Mouse (Mus musculus) ES-E14 (cell line): Measurements from ENCODE around the gene Atoh8. TPM values are rescaled to one million over a fixed set of nuclear protein-coding genes. Genes with fewer than 3 reads are reported as not detected.

Experiments used
- DNase-seq: peaks from one replicate; pipeline ENCODE4 v3.0.0-alpha.2; 2013; ENCODE audit warnings: low read depth, low spot score
- H3K27ac ChIP-seq: 2 replicates; pipeline ENCODE4 v1.5.1; 2012; ENCODE audit warnings: low read depth, mild to moderate bottlenecking, low read length, moderate library complexity, mixed read lengths; ENCODE audit not compliant: poor library complexity, insufficient read depth, severe bottlenecking
- H3K36me3 ChIP-seq: 2 replicates; pipeline ENCODE4 v1.6.1; 2012; ENCODE audit warnings: mild to moderate bottlenecking, low read length, moderate library complexity, mixed read lengths; ENCODE audit not compliant: control insufficient read depth, poor library complexity, insufficient read depth, severe bottlenecking
- H3K4me1 ChIP-seq, 2 experiments: fragments of 150-350 bp in 1 of 2; sonication (generic) in 1 of 2; 2 replicates each; pipeline ENCODE4 v1.6.1; 2012; ENCODE audit warnings: low read length in 2 of 2, mild to moderate bottlenecking in 1 of 2, mixed read lengths in 1 of 2; ENCODE audit not compliant: control insufficient read depth in 2 of 2, insufficient read depth in 2 of 2, poor library complexity in 1 of 2
- H3K4me3 ChIP-seq, 2 experiments: fragments of 150-350 bp in 1 of 2; sonication (generic) in 1 of 2; 2 replicates each; pipeline ENCODE4 v1.5.1; 2012; ENCODE audit warnings: low read length in 2 of 2, low read depth in 1 of 2, mild to moderate bottlenecking in 1 of 2, mixed read lengths in 1 of 2; ENCODE audit not compliant: insufficient read depth in 1 of 2, poor library complexity in 1 of 2, severe bottlenecking in 1 of 2
- H3K9ac ChIP-seq: 2 replicates; pipeline ENCODE4 v1.6.1; 2012; ENCODE audit warnings: low read depth, mild to moderate bottlenecking, low read length, mixed read lengths; ENCODE audit not compliant: poor library complexity, insufficient read depth, severe bottlenecking
- H3K9me3 ChIP-seq: fragments of 150-350 bp; sonication (generic); 2 replicates; pipeline ENCODE4 v1.6.1; 2012; ENCODE audit warnings: low read depth, mild to moderate bottlenecking, low read length; ENCODE audit not compliant: control insufficient read depth, insufficient read depth
- CHD2 ChIP-seq: IDR thresholded peaks from 2 replicates; pipeline ENCODE4 v1.6.1; 2014; ENCODE audit warnings: mild to moderate bottlenecking, low read depth, low read length, inconsistent platforms
- HCFC1 ChIP-seq: IDR thresholded peaks from 2 replicates; pipeline ENCODE4 v1.6.1; 2012; ENCODE audit warnings: low read length, inconsistent platforms, borderline replicate concordance; ENCODE audit not compliant: insufficient read depth
- MAFK ChIP-seq: IDR thresholded peaks from 2 replicates; pipeline ENCODE4 v1.6.1; 2014; ENCODE audit warnings: mild to moderate bottlenecking, low read depth, low read length, inconsistent platforms; ENCODE audit not compliant: insufficient read depth
- ZC3H11A ChIP-seq: IDR thresholded peaks from 2 replicates; pipeline ENCODE4 v1.6.1; 2012; ENCODE audit warnings: low read depth, mild to moderate bottlenecking, inconsistent platforms, low read length, borderline replicate concordance
- ZNF384 ChIP-seq: IDR thresholded peaks from 2 replicates; pipeline ENCODE4 v1.6.1; 2012; ENCODE audit warnings: low read depth, low read length, inconsistent platforms
- in situ Hi-C, 2 experiments: fragments of 600-800 bp; cut with MboI; formaldehyde crosslinking; loops; one replicate each; pipeline ENCODE4 v1.15.1; 2025; ENCODE audit warnings: low sequenced_read_pairs in 2 of 2, inconsistent platforms in 1 of 2; ENCODE audit not compliant: unreplicated experiment in 2 of 2
- total RNA-seq: library from RNA; depleted of rRNA; stranded (reverse); fragments of 300-350 nt; gene quantifications from 2 replicates; pipeline ENCODE4 v1.2.3, GENCODE M21; 2012

Gene Atoh8
- total RNA-seq, 1 experiment = 1.0 TPM

DNA sequence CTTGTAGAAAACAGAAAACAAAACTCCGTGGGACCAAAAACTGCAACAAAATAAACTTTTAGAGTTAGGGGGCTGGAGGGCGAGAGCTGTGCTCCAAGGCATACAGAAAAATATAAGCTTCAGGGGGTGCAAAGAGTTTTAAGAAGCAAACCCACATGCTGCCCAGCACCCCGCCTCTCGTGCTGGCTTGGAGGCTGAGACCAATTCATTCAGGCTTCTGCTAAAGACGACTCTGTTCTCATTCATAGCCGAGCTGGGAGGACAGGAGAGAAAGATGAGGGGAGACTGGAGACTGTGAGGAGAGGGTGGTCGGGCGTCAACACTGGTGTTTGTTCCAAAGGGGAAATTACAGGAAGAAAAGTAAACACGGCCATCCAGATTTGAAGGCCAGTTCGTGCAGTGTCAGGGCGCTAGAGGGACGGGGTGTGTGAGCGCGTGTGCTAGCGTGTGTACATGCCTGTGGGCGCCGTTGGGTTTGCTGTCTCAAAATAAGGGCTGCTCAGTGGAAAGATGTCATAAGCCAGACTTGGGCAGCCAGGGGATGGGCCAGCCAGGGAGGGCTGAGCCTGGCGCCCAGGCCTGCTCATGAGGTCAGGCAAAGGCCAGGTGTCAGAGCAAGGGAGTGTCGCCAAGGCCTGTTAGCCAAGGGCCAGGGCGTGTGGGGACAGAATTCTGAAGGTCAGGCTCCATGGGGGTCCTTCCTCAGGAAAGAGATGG lies 9.3 kb upstream of the Atoh8 start:
- Histone ChIP-seq H3K36me3 (no peaks in the 10 kb centered on the region), H3K9ac (no peak overlapping the region), H3K9me3 (no peaks in the 10 kb centered on the region), H3K4me3 (no peak overlapping the region), H3K4me1 (peaks cover 2 to 3% of the 10 kb centered on the region in 2 experiments; a peak in 1 of 4 replicates), H3K27ac (no peak overlapping the region)
- TF ChIP-seq ZC3H11A (no peak), CHD2 (no peak), ZNF384 (no peak), HCFC1 (no peak), MAFK (no peak)
- in situ Hi-C loops = loop anchor here in 1 of 2 experiments (10.0 kb wide), 1 partner anchor 60 kb away; no protein-coding TSS in a partner anchor
- no peak for DNase-seq

DNA sequence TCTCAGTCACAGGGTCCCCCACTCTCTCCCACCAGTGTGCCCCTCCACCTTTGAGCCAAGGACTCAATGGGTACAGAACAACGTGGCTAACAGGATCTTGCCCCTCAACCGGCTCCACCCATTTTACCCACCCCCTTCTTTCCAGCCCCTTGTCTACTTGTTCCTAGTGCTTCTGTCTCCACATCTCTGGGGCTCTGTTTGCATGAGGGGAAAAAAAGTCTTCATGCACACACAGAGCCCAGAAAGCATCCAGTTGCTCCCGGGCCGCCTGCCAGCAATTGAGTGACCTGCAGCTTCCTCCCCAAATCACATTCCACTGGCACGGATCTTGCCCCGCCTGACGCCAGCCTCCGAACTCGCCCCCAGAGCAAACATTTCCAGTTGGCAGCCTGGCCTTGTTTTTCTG lies 8.8 kb upstream of the Atoh8 start:
- H3K9ac ChIP-seq = no peak overlapping the region
- in situ Hi-C loops = loop anchor here in 1 of 2 experiments (10.0 kb wide), 1 partner anchor 59 kb away; no protein-coding TSS in a partner anchor
- H3K9me3 ChIP-seq = no peaks in the 10 kb centered on the region
- H3K27ac ChIP-seq = no peak overlapping the region
- DNase-seq = no peak
- no peak overlapping the region for H3K4me3 ChIP-seq
- H3K4me1 ChIP-seq = peaks cover 2 to 3% of the 10 kb centered on the region in 2 experiments; a peak in 1 of 4 replicates
- no peaks in the 10 kb centered on the region for H3K36me3 ChIP-seq
- TF ChIP-seq HCFC1 = no peak
- no peak for TF ChIP-seq ZC3H11A
- TF ChIP-seq ZNF384 = no peak
- no peak for TF ChIP-seq MAFK
- no peak for TF ChIP-seq CHD2

DNA sequence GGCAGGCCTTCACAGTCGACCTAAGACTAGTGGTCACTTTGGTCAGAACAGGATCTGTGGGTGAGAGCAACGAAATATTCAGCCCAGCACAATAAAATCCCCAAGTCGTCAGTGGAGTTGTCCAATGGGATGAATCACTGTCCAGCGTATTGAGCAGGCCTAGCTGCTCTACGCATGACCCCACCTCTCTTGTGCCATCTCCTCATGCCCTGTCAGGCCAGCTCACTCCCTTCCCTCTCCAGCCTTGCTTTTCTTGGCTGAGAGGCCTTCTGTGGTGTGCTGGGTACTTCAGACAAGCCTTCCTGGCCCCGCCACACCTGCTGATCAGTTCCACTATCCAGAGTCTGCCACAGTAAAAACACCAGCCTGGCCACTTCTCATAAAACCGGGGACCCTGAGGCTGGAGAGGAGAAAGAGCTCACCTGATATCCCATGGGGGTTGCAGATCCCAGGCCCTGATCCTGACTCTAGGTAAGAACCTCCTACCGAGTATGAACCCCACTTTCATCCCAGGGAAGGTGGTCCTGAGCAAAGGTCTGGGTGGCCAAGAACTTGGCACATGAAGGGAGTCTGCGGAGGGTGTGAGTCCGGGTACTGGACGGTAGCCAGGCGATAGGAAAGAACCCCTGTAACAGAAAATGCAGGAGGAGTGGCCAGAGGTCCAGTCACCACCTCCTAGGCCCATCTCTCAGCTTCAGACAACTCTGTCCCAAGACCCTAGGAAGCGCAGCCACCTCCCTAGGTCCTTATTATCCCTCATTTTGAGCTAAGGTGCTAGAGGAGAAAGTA lies 7.3 kb upstream of the Atoh8 start:
- TF ChIP-seq ZNF384 (no peak), ZC3H11A (no peak), MAFK (no peak), HCFC1 (no peak), CHD2 (no peak)
- Histone ChIP-seq H3K27ac (no peak overlapping the region), H3K4me1 (peaks cover 2 to 3% of the 10 kb centered on the region in 2 experiments; a peak in 1 of 4 replicates), H3K9me3 (no peaks in the 10 kb centered on the region), H3K4me3 (no peak overlapping the region), H3K36me3 (no peaks in the 10 kb centered on the region), H3K9ac (no peak overlapping the region)
- in situ Hi-C loops = loop anchor here in 1 of 2 experiments (10.0 kb wide), 1 partner anchor 58 kb away; no protein-coding TSS in a partner anchor
- DNase-seq = no peak

DNA sequence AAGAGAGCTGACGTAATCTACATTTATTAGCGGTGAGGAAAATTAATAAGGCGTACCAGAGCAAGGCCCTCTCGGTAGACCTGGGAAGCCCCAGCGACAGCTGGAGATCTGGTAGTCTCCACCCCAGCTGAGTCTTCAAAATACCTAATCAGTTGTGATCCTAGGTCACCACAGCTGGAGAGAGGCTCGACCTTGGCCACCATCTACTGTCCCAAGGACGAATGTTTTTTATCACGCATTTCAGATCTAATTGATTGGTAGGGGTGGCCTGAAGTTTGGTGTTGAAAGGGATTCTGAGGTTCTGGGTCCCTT lies 6.4 kb upstream of the Atoh8 start:
- Histone ChIP-seq H3K9ac (no peak overlapping the region), H3K36me3 (no peaks in the 10 kb centered on the region), H3K4me1 (peaks cover 2 to 3% of the 10 kb centered on the region in 2 experiments; a peak in 1 of 4 replicates), H3K27ac (no peak overlapping the region), H3K4me3 (no peak overlapping the region), H3K9me3 (no peaks in the 10 kb centered on the region)
- DNase-seq = no peak
- in situ Hi-C loops = loop anchor here in 1 of 2 experiments (10.0 kb wide), 1 partner anchor 57 kb away; no protein-coding TSS in a partner anchor
- TF ChIP-seq CHD2 = no peak
- TF ChIP-seq ZNF384 = no peak
- no peak for TF ChIP-seq HCFC1
- no peak for TF ChIP-seq ZC3H11A
- no peak for TF ChIP-seq MAFK
